Mouse (Mus musculus) layer of hippocampus, adult 18-20 months (tissue): ENCODE measurements around the gene Mrpl33. TPM values are rescaled to one million over a fixed set of nuclear protein-coding genes. Genes with fewer than 3 reads are reported as not detected.
A peak's percentile ranks its signal among the peaks of the same experiment; 100 is the strongest.

Source experiments
- DNase-seq, 2 experiments: peaks; one replicate each; pipeline ENCODE4 v3.0.0; 2022; ENCODE audit warnings: low spot score in 2 of 2
- microRNA-seq, 2 experiments: library from miRNA; unstranded; fragments of <30 nt; microRNA quantifications; one replicate each; pipeline ENCODE4 v1.2.0; 2021
- total RNA-seq, 2 experiments: library from RNA; stranded (reverse); gene quantifications; 2 replicates each; pipeline ENCODE4 v1.2.3; 2021

Gene Mrpl33
- total RNA-seq, 2 experiments from 2014 or later: 84.8 to 90.4 TPM

GRCm38 (mm10) chr5:31696971-31697643 is 100.4 kb downstream of the Mrpl33 start, which contains the start of gene Rbks:
Gene Rbks, minus strand, starts transcription at chr5:31697627.
- DNase-seq: no peak

GRCm38 (mm10) chr5:31697644-31698296 is 101.0 kb downstream of the Mrpl33 start, which contains the start of gene Babam2:
Gene Babam2, plus strand, starts transcription at chr5:31697684.
- DNase-seq: peak; percentile 85 to 93

GRCm38 (mm10) chr5:31698297-31698726 is 101.6 kb downstream of the Mrpl33 start:
- DNase-seq: peak; percentile 76 to 84

- DNase-seq: no peak
These were observed 102.2 kb downstream of the Mrpl33 start for GRCm38 (mm10) chr5:31698931-31699330.

- DNase-seq: no peak
These were observed 102.7 kb downstream of the Mrpl33 start for GRCm38 (mm10) chr5:31699397-31699796.

- DNase-seq: peak; percentile 72 to 90
These were observed 108.2 kb downstream of the Mrpl33 start for GRCm38 (mm10) chr5:31704971-31705370.

GRCm38 (mm10) chr5:31706826-31707225 is 110.1 kb downstream of the Mrpl33 start:
- no peak for DNase-seq

GRCm38 (mm10) chr5:31709389-31709788 is 112.7 kb downstream of the Mrpl33 start:
- DNase-seq: no peak

GRCm38 (mm10) chr5:31713280-31713711 is 116.6 kb downstream of the Mrpl33 start:
- DNase-seq: no peak

GRCm38 (mm10) chr5:31713841-31714264 is 117.1 kb downstream of the Mrpl33 start:
- no peak for DNase-seq

Small RNA genes lying within 50 kb of the gene (microRNA-seq; reads per million reads assigned to microRNA genes)
- 0 reads per million in 2 experiments for gene Mir3473e

Other genes with a start within 250 kb of the Mrpl33 start
- 10 to 100 TPM; 48.6 to 51.0 TPM for gene Zfp512, start 144.5 kb upstream of the Mrpl33 start, total RNA-seq
- gene 4930548H24Rik, start 111.2 kb upstream of the Mrpl33 start, total RNA-seq: under 1 TPM in 1 of 2 experiments, not detected in 1; 0.10 TPM
- gene Gpn1, start 102.2 kb upstream of the Mrpl33 start, total RNA-seq: 10 to 100 TPM; 34.7 to 34.9 TPM
- gene Slc4a1ap, start 69.9 kb upstream of the Mrpl33 start, total RNA-seq: 10 to 100 TPM; 51.3 to 54.7 TPM
- gene Supt7l, start 69.1 kb upstream of the Mrpl33 start, total RNA-seq: 10 to 100 TPM; 17.8 to 19.8 TPM
- gene Rbks, start 100.7 kb downstream of the Mrpl33 start, total RNA-seq: 1 to 10 TPM; 2.5 to 4.4 TPM
- 10 to 100 TPM; 45.3 to 49.2 TPM for gene Babam2, start 100.7 kb downstream of the Mrpl33 start, total RNA-seq